ENCODE assay signal across 7 mouse cellular contexts in the genomic region with DNA sequence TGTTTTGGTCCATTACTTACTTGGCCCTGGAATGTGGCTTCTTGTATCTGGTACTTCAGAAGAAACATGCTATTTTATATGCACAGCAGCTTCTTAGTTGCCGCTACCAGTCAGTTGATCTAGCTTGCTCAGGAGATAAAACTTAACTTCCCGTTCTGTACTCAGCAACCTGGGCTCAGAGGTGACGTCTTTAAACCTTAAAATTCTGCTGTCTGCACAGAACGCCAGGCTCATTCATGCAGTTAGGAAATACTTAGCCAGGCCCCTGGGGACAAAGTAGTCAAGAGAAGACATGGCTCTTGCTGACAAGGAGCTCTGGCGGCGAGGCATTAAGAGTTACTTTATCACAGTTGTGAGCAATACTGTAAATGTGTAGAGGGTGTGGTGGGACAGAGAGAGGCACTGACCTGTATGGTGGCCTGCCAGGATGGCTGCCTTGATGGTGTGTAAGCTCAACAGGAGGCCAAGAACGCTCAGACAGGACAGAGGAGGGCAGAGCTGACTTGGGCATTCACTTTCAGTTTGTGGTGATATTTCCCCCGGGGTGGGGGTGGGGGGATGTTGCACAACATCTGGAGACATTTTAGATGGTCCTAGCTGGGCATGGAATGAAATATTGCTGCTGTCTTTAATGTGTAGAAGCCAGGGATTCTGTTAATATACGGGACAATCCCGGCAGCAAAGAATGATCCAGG. TPM values are rescaled to one million over a fixed set of nuclear protein-coding genes. Genes with fewer than 3 reads are reported as not detected.
DNase-seq lines count a peak whose midpoint lies in the region; ATAC-seq and TF ChIP-seq lines count a peak whose summit lies in the region.

No protein-coding gene starts in this region.

- H3K4me1 ChIP-seq in midbrain, embryonic 16.5 days (ENCODE audit: control insufficient read depth, insufficient read depth, low read length), result no peaks in the 10 kb centered on the region
- H3K4me1 ChIP-seq in midbrain, embryonic 11.5 days (ENCODE audit: control insufficient read depth, insufficient read depth, low read length), result no peaks in the 10 kb centered on the region
- peaks cover 22% of the 10 kb centered on the region for H3K4me1 ChIP-seq in heart, embryonic 16.5 days (ENCODE audit: control insufficient read depth, insufficient read depth, low read length)
- H3K4me1 ChIP-seq in lung, postnatal 0 days (ENCODE audit: insufficient read depth, low read depth, low read length), result peaks cover 6% of the 10 kb centered on the region; the same call in 1 of the 2 replicates

- 0 out of 2 replicates have a peak, but pooled peaks have one; percentile 29 for ATAC-seq in midbrain, embryonic 16.5 days
- ATAC-seq in midbrain, embryonic 11.5 days (ENCODE audit: low FRiP score), result no peak
- no peak; the same call in 1 of the 2 replicates for ATAC-seq in heart, embryonic 16.5 days (replicated peaks; ENCODE audit: extremely low read depth, insufficient read depth, low FRiP score)
- ATAC-seq in lung, postnatal 0 days, result peak; percentile 59

- WGBS in midbrain, embryonic 16.5 days, result 64% methylated on average over 10 of the region's 10 CpGs
- WGBS in midbrain, embryonic 11.5 days, result 69% methylated on average over 10 of the region's 10 CpGs
- 37% methylated on average over 10 of the region's 10 CpGs for WGBS in heart, embryonic 16.5 days
- 34% methylated on average over 10 of the region's 10 CpGs for WGBS in lung, postnatal 0 days

- H3K27me3 ChIP-seq in midbrain, embryonic 16.5 days (ENCODE audit: control insufficient read depth, insufficient read depth, low read depth, low read length), result no peaks in the 10 kb centered on the region
- no peaks in the 10 kb centered on the region for H3K27me3 ChIP-seq in midbrain, embryonic 11.5 days (ENCODE audit: control insufficient read depth, insufficient read depth, low read length)
- H3K27me3 ChIP-seq in heart, embryonic 16.5 days (ENCODE audit: control insufficient read depth, insufficient read depth, low read length), result no peaks in the 10 kb centered on the region
- no peaks in the 10 kb centered on the region for H3K27me3 ChIP-seq in lung, postnatal 0 days (replicated peaks; ENCODE audit: insufficient read depth, low read length)

- no peak for TF ChIP-seq CTCF in lung, postnatal 0 days (IDR thresholded peaks at IDR 0.05)

- H3K27ac ChIP-seq in midbrain, embryonic 16.5 days (ENCODE audit: low read length), result no peak overlapping the region
- no peak overlapping the region for H3K27ac ChIP-seq in midbrain, embryonic 11.5 days (ENCODE audit: low read depth, low read length)
- H3K27ac ChIP-seq in heart, embryonic 16.5 days (ENCODE audit: low read length), result no peak overlapping the region
- H3K27ac ChIP-seq in lung, postnatal 0 days (ENCODE audit: low read length), result peak overlapping the region; percentile 43; the same call in 1 of the 2 replicates

- intact Hi-C loops in left cerebral cortex, postnatal 14 days (cut with DNase I), result loop anchor here (10.0 kb wide), 1 partner anchor 1845 kb away; no protein-coding TSS in a partner anchor

- H3K4me3 ChIP-seq in midbrain, embryonic 16.5 days (ENCODE audit: low read depth, low read length), result no peak overlapping the region
- no peak overlapping the region for H3K4me3 ChIP-seq in midbrain, embryonic 11.5 days (ENCODE audit: low read depth, low read length)
- no peak overlapping the region for H3K4me3 ChIP-seq in heart, embryonic 16.5 days (ENCODE audit: low read length)
- no peak overlapping the region for H3K4me3 ChIP-seq in lung, postnatal 0 days (ENCODE audit: low read depth, low read length)

- TF ChIP-seq EP300 in lung, postnatal 0 days (IDR thresholded peaks at IDR 0.05), result no peak

- H3K9ac ChIP-seq in midbrain, embryonic 16.5 days (ENCODE audit: low read depth, low read length), result no peak overlapping the region
- H3K9ac ChIP-seq in midbrain, embryonic 11.5 days (ENCODE audit: low read length), result no peak overlapping the region
- no peak overlapping the region for H3K9ac ChIP-seq in heart, embryonic 16.5 days (ENCODE audit: low read length)
- no peak overlapping the region for H3K9ac ChIP-seq in lung, postnatal 0 days (replicated peaks; ENCODE audit: low read depth)

- no peak overlapping the region for H3K4me2 ChIP-seq in midbrain, embryonic 16.5 days (ENCODE audit: low read length)
- H3K4me2 ChIP-seq in midbrain, embryonic 11.5 days, result no peak overlapping the region
- H3K4me2 ChIP-seq in heart, embryonic 16.5 days (ENCODE audit: low read depth, low read length), result peak overlapping the region; percentile 13; the same call in 1 of the 2 replicates
- H3K4me2 ChIP-seq in lung, postnatal 0 days (replicated peaks; ENCODE audit: low read depth, low read length), result peak overlapping the region; percentile 22

- no peaks in the 10 kb centered on the region for H3K9me3 ChIP-seq in midbrain, embryonic 16.5 days (replicated peaks; ENCODE audit: control insufficient read depth, low read length, poor library complexity, severe bottlenecking)
- H3K9me3 ChIP-seq in midbrain, embryonic 11.5 days (ENCODE audit: control insufficient read depth, low read length), result no peaks in the 10 kb centered on the region
- no peaks in the 10 kb centered on the region for H3K9me3 ChIP-seq in heart, embryonic 16.5 days (replicated peaks; ENCODE audit: control insufficient read depth, low read length)
- no peaks in the 10 kb centered on the region for H3K9me3 ChIP-seq in lung, postnatal 0 days (ENCODE audit: low read length)

- no peak for DNase-seq in midbrain, embryonic 11.5 days (ENCODE audit: low spot score, missing footprints)
- peak; percentile 35 for DNase-seq in lung, postnatal 0 days (ENCODE audit: low spot score)
- DNase-seq in yolk sac, embryonic 10.5 days (ENCODE audit: low spot score), result peak; percentile 29
- no peak for DNase-seq in left cerebral cortex, postnatal 14 days (ENCODE audit: low spot score in 2 of 2)
- no peak for DNase-seq in right cerebral cortex, postnatal 25 days

- H3K36me3 ChIP-seq in midbrain, embryonic 16.5 days (ENCODE audit: control insufficient read depth, insufficient read depth, low read length), result no peaks in the 10 kb centered on the region
- no peaks in the 10 kb centered on the region for H3K36me3 ChIP-seq in midbrain, embryonic 11.5 days (ENCODE audit: control insufficient read depth, insufficient read depth, low read length)
- H3K36me3 ChIP-seq in heart, embryonic 16.5 days (ENCODE audit: control insufficient read depth, insufficient read depth), result no peaks in the 10 kb centered on the region
- H3K36me3 ChIP-seq in lung, postnatal 0 days (ENCODE audit: insufficient read depth, low read length), result no peaks in the 10 kb centered on the region

RNA-seq across cellular contexts. Expression of a gene that starts 11.3 kb away (rescaled TPM):
- polyA plus RNA-seq in midbrain, embryonic 16.5 days (2015; fragmentation: Nextera tagmentation; extraction: Ambion mirVana), result 23.2 and 25.9 TPM in 2 replicates
- polyA plus RNA-seq in midbrain, embryonic 11.5 days (2014; fragmentation: Nextera tagmentation; extraction: Ambion mirVana), result 6.5 and 7.0 TPM in 2 replicates
- polyA plus RNA-seq in heart, embryonic 16.5 days (2015; fragmentation: Nextera tagmentation; extraction: Ambion mirVana), result 9.4 and 9.6 TPM in 2 replicates
- polyA plus RNA-seq in lung, postnatal 0 days (2015; fragmentation: Nextera tagmentation; extraction: Ambion mirVana), result 9.9 and 10.2 TPM in 2 replicates
- total RNA-seq in left cerebral cortex, postnatal 14 days (2021), result 10 to 100 TPM; 81.4 to 93.4 TPM

RNA-seq across cellular contexts. Expression of a gene that starts 11.4 kb away (rescaled TPM):
- polyA plus RNA-seq in midbrain, embryonic 16.5 days (2015; fragmentation: Nextera tagmentation; extraction: Ambion mirVana), result 0.57 and 0.80 TPM in 2 replicates
- polyA plus RNA-seq in midbrain, embryonic 11.5 days (2014; fragmentation: Nextera tagmentation; extraction: Ambion mirVana), result 0.34 and 0.76 TPM in 2 replicates
- polyA plus RNA-seq in heart, embryonic 16.5 days (2015; fragmentation: Nextera tagmentation; extraction: Ambion mirVana), result 3.3 and 11.8 TPM in 2 replicates
- polyA plus RNA-seq in lung, postnatal 0 days (2015; fragmentation: Nextera tagmentation; extraction: Ambion mirVana), result 232 and 257 TPM in 2 replicates
- 1 to 10 TPM in 1 of 2 experiments, under 1 TPM in 1; 0.85 to 1.5 TPM for total RNA-seq in left cerebral cortex, postnatal 14 days (2021)

Comparison
In these comparisons a context has a peak if more than half of its experiments do, and no peak if none do; other contexts are left out.
1. ATAC-seq: peak in midbrain, embryonic 16.5 days (single experiment) and lung, postnatal 0 days (single experiment); none in midbrain, embryonic 11.5 days (single experiment) and heart, embryonic 16.5 days (single experiment).
2. H3K4me2 ChIP-seq: peak in heart, embryonic 16.5 days (single experiment) and lung, postnatal 0 days (single experiment); none in midbrain, embryonic 16.5 days (single experiment) and midbrain, embryonic 11.5 days (single experiment).
3. DNase-seq: peak in lung, postnatal 0 days (single experiment) and yolk sac, embryonic 10.5 days (single experiment); none in midbrain, embryonic 11.5 days (single experiment), left cerebral cortex, postnatal 14 days (0 of 2) and right cerebral cortex, postnatal 25 days (single experiment).
4. RNA of a gene that starts 11.4 kb away (polyA plus RNA-seq): 232 to 257 TPM in lung, postnatal 0 days; 3.3 to 11.8 TPM in heart, embryonic 16.5 days, 0.57 to 0.80 TPM in midbrain, embryonic 16.5 days and 0.34 to 0.76 TPM in midbrain, embryonic 11.5 days; every median in the first group is over 10 times any median in the second.